Mouse (Mus musculus): ENCODE results near the gene Dhx30. TPM values are rescaled to one million over a fixed set of nuclear protein-coding genes. Genes with fewer than 3 reads are reported as not detected.

Gene Dhx30
- polyA plus RNA-seq, 1 experiment from 2014 or later: 164 TPM

DNA sequence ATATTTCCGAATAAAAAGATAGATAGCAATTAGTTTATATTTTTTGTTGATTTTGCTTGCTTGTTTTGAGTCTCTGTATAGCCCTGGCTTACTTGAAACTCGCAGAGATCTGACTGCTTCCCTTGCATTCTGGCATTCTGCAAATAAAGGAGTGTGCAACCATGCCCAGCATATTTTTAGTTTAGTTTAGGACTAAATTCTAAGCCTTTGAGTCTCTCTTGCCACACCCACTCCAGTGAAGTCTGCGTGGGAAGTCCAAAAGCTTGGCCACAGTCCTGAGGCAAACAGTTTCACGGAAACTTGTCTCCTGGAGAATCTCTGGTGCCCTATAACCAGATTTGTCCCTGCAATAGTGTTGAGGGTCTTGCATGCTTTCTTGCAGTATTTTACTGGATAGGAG lies 73.3 kb downstream of the Dhx30 start:
- no peak overlapping the region for H3K4me3 ChIP-seq (ENCODE audit: low read depth, low read length)
- DNase-seq (ENCODE audit: low spot score, missing footprints) (no peak), ATAC-seq (ENCODE audit: low FRiP score) (no peak)
- no peak overlapping the region for H3K27ac ChIP-seq (ENCODE audit: low read depth, low read length)
- WGBS: 93% methylated on average over 4 of the region's 4 CpGs
- H3K36me3 ChIP-seq (ENCODE audit: control insufficient read depth, insufficient read depth, low read length): no peaks in the 10 kb centered on the region
- H3K4me2 ChIP-seq: no peak overlapping the region
- H3K27me3 ChIP-seq (ENCODE audit: control insufficient read depth, insufficient read depth, low read length): no peaks in the 10 kb centered on the region
- H3K4me1 ChIP-seq (ENCODE audit: control insufficient read depth, insufficient read depth, low read length): no peaks in the 10 kb centered on the region
- H3K9ac ChIP-seq (ENCODE audit: low read length): no peak overlapping the region
- H3K9me3 ChIP-seq (ENCODE audit: control insufficient read depth, low read length): no peaks in the 10 kb centered on the region

DNA sequence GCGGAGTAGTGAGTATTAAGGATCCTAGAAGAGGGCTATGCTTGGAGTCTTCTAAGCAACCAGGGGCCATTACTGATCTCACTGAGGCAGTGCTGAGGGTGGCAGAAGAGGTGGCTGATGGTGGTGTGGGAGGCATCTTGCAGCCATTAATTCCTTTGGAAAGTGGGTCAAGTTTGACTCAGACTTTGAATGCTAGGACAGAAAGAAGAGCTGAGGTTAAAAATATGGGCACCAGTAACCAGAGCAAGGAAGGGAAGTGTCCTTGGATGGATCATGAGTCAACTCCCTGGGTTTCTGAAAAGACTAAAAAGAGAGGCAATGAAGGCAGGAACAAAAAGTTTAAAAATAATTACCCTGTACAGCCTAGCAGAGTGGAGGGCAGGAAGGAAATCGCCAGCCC lies 79.1 kb downstream of the Dhx30 start:
- H3K4me1 ChIP-seq (ENCODE audit: control insufficient read depth, insufficient read depth, low read length): no peaks in the 10 kb centered on the region
- H3K9me3 ChIP-seq (ENCODE audit: control insufficient read depth, low read length): no peaks in the 10 kb centered on the region
- H3K27ac ChIP-seq (ENCODE audit: low read depth, low read length): no peak overlapping the region
- H3K4me2 ChIP-seq: no peak overlapping the region
- H3K9ac ChIP-seq (ENCODE audit: low read length): no peak overlapping the region
- 93% methylated on average over 2 of the region's 2 CpGs for WGBS
- no peaks in the 10 kb centered on the region for H3K27me3 ChIP-seq (ENCODE audit: control insufficient read depth, insufficient read depth, low read length)
- H3K4me3 ChIP-seq (ENCODE audit: low read depth, low read length): no peak overlapping the region
- ATAC-seq (ENCODE audit: low FRiP score) (no peak), DNase-seq (ENCODE audit: low spot score, missing footprints) (no peak)
- peaks cover 9% of the 10 kb centered on the region for H3K36me3 ChIP-seq (ENCODE audit: control insufficient read depth, insufficient read depth, low read length)

DNA sequence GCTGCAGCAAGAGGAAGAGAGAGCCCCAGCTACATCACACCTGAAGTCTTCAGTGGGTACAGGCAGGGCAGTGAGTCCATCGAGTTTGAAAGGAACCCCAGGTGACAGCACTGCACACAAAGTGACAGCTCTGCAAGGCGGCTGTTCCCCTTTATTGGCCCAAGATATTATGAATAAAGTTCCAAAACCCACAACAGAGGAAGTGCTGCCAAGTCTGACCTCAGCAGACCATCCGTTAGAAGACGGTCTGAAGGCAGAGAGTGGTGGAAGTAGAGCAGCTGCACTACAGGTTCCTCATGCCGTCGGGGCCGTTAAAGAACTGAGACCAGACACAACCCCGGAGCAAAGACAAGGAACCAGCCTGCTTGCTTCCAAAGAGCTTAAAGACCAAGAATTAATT lies 79.7 kb downstream of the Dhx30 start:
- Histone ChIP-seq H3K4me3 (ENCODE audit: low read depth, low read length) (no peak overlapping the region), H3K27ac (ENCODE audit: low read depth, low read length) (no peak overlapping the region), H3K4me1 (ENCODE audit: control insufficient read depth, insufficient read depth, low read length) (no peaks in the 10 kb centered on the region), H3K9me3 (ENCODE audit: control insufficient read depth, low read length) (no peaks in the 10 kb centered on the region), H3K27me3 (ENCODE audit: control insufficient read depth, insufficient read depth, low read length) (no peaks in the 10 kb centered on the region), H3K4me2 (no peak overlapping the region), H3K9ac (ENCODE audit: low read length) (no peak overlapping the region), H3K36me3 (ENCODE audit: control insufficient read depth, insufficient read depth, low read length) (peaks cover 9% of the 10 kb centered on the region)
- ATAC-seq (ENCODE audit: low FRiP score) (no peak), DNase-seq (ENCODE audit: low spot score, missing footprints) (no peak)
- WGBS: 96% methylated on average over 8 of the region's 8 CpGs

DNA sequence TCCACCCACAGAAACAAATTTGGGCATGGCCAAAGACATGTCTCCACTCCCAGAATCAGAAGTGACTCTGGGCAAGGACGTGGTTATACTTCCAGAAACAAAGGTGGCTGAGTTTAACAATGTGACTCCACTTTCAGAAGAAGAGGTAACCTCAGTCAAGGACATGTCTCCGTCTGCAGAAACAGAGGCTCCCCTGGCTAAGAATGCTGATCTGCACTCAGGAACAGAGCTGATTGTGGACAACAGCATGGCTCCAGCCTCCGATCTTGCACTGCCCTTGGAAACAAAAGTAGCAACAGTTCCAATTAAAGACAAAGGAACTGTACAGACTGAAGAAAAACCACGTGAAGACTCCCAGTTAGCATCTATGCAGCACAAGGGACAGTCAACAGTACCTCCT lies 82.5 kb downstream of the Dhx30 start:
- WGBS: 88% methylated on average over 4 of the region's 4 CpGs
- Histone ChIP-seq H3K27ac (ENCODE audit: low read depth, low read length) (no peak overlapping the region), H3K9ac (ENCODE audit: low read length) (no peak overlapping the region), H3K4me3 (ENCODE audit: low read depth, low read length) (no peak overlapping the region), H3K9me3 (ENCODE audit: control insufficient read depth, low read length) (no peaks in the 10 kb centered on the region), H3K4me1 (ENCODE audit: control insufficient read depth, insufficient read depth, low read length) (no peaks in the 10 kb centered on the region), H3K36me3 (ENCODE audit: control insufficient read depth, insufficient read depth, low read length) (peaks cover 9% of the 10 kb centered on the region), H3K27me3 (ENCODE audit: control insufficient read depth, insufficient read depth, low read length) (no peaks in the 10 kb centered on the region), H3K4me2 (no peak overlapping the region)
- DNase-seq (ENCODE audit: low spot score, missing footprints): no peak
- no peak for ATAC-seq (ENCODE audit: low FRiP score)

Other genes with a start within 250 kb of the Dhx30 start
- gene Cdc25a, start 242.3 kb downstream of the Dhx30 start, polyA plus RNA-seq (2014; fragmentation: Nextera tagmentation; extraction: Ambion mirVana): 33.6 and 36.9 TPM in 2 replicates
- gene Map4, start 186.4 kb downstream of the Dhx30 start, polyA plus RNA-seq (2014; fragmentation: Nextera tagmentation; extraction: Ambion mirVana): 80.1 and 81.4 TPM in 2 replicates
- gene Smarcc1, start 122 bp downstream of the Dhx30 start, polyA plus RNA-seq (2014; fragmentation: Nextera tagmentation; extraction: Ambion mirVana): 146 and 160 TPM in 2 replicates
- gene Cspg5, start 126.0 kb upstream of the Dhx30 start, polyA plus RNA-seq (2014; fragmentation: Nextera tagmentation; extraction: Ambion mirVana): 12.9 and 14.2 TPM in 2 replicates
- gene Elp6, start 187.3 kb upstream of the Dhx30 start, polyA plus RNA-seq (2014; fragmentation: Nextera tagmentation; extraction: Ambion mirVana): 32.8 and 40.2 TPM in 2 replicates
- 19.2 and 24.9 TPM in 2 replicates for gene Scap, start 215.5 kb upstream of the Dhx30 start, polyA plus RNA-seq (2014; fragmentation: Nextera tagmentation; extraction: Ambion mirVana)

All from midbrain, embryonic 11.5 days (tissue).